Mouse (Mus musculus) cerebellum, adult 2 months (tissue): ENCODE results near the gene 1700008P02Rik. TPM values are rescaled to one million over a fixed set of nuclear protein-coding genes. Genes with fewer than 3 reads are reported as not detected.
"Not testable (repeated sequence)": the region's sequence is repeated elsewhere in the genome, so short reads cannot be mapped to it uniquely, and the experiment has no call there.

Experiments
- DNase-seq, 2 experiments: peaks; one replicate each; pipeline ENCODE4 v3.0.0; 2021
- H3K27ac ChIP-seq: fragments of 200-500 bp; 2 replicates; pipeline ENCODE4 v1.5.1; 2012; ENCODE audit warnings: low read length, control low read depth, inconsistent platforms; ENCODE audit not compliant: insufficient read depth
- H3K27me3 ChIP-seq: fragments of 200-500 bp; 2 replicates; pipeline ENCODE4 v1.6.1; 2012; ENCODE audit warnings: inconsistent platforms, mild to moderate bottlenecking, low read length, moderate library complexity; ENCODE audit not compliant: control insufficient read depth, insufficient read depth
- H3K4me1 ChIP-seq: fragments of 200-500 bp; 2 replicates; pipeline ENCODE4 v1.6.1; 2011; ENCODE audit warnings: low read length; ENCODE audit not compliant: control insufficient read depth, insufficient read depth
- H3K4me3 ChIP-seq: fragments of 200-500 bp; replicated peaks from 2 replicates; pipeline ENCODE3; 2011; ENCODE audit warnings: mild to moderate bottlenecking, low read depth, low read length, control low read depth; ENCODE audit not compliant: insufficient read depth
- CTCF ChIP-seq: fragments of 200-500 bp; IDR thresholded peaks from 2 replicates; pipeline ENCODE4 v1.5.1; 2011; ENCODE audit warnings: low read depth, mild to moderate bottlenecking, control low read depth, low read length, moderate library complexity, borderline replicate concordance; ENCODE audit not compliant: insufficient read depth
- POLR2A ChIP-seq: fragments of 200-500 bp; IDR thresholded peaks from 2 replicates; pipeline ENCODE4 v1.6.1; 2011; ENCODE audit warnings: low read length, control low read depth, borderline replicate concordance; ENCODE audit not compliant: insufficient read depth
- WGBS: fragments of 180-500 bp; shearing (Covaris S2); methylation state at CpG from one replicate; pipeline ENCODE4 v1.1.7; 2018; 5-methylcytosine and 5-hydroxymethylcytosine counted together
- polyA plus RNA-seq: library from polyadenylated mRNA; depleted of rRNA; stranded (reverse); fragments of >200 nt; gene quantifications from 2 replicates; pipeline ENCODE4 v1.2.3, GENCODE M21; 2012; rRNA removed

Gene 1700008P02Rik
- polyA plus RNA-seq, result not detected in 2 replicates

GRCm38 (mm10) chr3:6620343-6620742 is at the start of gene 1700008P02Rik:
1700008P02Rik (minus strand) TSS chr3:6620443.
- no peak for DNase-seq
- TF ChIP-seq CTCF, result no peak
- no peak for TF ChIP-seq POLR2A
- no peaks in the 10 kb centered on the region for H3K4me1 ChIP-seq
- no peak within 1 kb of the TSS for H3K4me3 ChIP-seq
- H3K27me3 ChIP-seq, result no peaks in the 10 kb centered on the region
- H3K27ac ChIP-seq, result no peak within 1 kb of the TSS
- 89% methylated on average over 7 of the region's 7 CpGs for WGBS

- 77% methylated on average over 2 of the region's 2 CpGs for WGBS
- no peak for DNase-seq
Observed at GRCm38 (mm10) chr3:6649411-6649810, 29.2 kb upstream of the 1700008P02Rik start.

DNA sequence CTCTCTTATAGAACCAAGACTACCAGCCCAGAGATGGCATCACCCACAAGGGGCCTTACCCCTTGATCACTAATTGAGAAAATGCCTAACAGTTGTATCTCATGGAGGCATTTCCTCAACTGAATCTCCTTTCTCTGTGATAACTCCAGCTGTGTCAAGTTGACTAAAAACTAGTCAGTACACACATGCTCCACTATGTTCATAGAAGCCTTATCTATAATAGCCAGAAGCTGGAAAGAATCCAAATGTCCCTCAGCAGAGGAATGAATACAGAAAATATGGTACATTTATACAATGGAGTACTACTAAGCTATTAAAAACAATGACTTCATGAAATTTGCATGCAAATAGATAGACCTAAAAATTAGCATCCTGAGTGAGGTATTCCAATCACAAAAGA is 17.9 kb upstream of the 1700008P02Rik start:
- H3K27ac ChIP-seq, H3K27me3 ChIP-seq, H3K4me3 ChIP-seq, H3K4me1 ChIP-seq, DNase-seq: not testable (repeated sequence)

More at GRCm38 (mm10) chr3:6649411-6649810, 29.2 kb upstream of the 1700008P02Rik start:
- Histone ChIP-seq H3K27me3 (no peaks in the 10 kb centered on the region), H3K4me1 (no peaks in the 10 kb centered on the region), H3K4me3 (no peak overlapping the region), H3K27ac (no peak overlapping the region)
- TF ChIP-seq CTCF (no peak), POLR2A (no peak)

DNA sequence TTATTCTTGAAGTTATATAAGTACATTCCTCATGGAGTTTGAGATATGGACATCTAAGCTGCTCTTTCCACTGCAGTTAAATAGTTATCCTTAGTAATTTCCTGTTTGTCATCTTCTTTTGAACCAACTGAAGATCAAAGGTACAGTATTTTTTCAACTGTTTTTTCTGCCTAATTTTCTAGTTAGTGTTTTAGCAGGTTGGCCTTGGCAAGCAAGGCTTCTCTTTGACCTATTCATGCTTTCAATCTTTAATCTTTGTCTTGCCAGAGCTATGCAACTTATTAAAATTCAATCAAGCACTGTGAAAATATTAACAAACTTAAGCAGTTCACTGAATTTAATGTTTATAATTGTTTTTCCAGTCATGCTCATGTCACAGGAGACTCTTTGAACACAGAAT is 14.0 kb upstream of the 1700008P02Rik start:
- DNase-seq, result no peak
- Histone ChIP-seq H3K4me3 (no peak overlapping the region), H3K27ac (no peak overlapping the region), H3K4me1 (no peaks in the 10 kb centered on the region), H3K27me3 (no peaks in the 10 kb centered on the region)
- TF ChIP-seq POLR2A (no peak), CTCF (no peak)

DNA sequence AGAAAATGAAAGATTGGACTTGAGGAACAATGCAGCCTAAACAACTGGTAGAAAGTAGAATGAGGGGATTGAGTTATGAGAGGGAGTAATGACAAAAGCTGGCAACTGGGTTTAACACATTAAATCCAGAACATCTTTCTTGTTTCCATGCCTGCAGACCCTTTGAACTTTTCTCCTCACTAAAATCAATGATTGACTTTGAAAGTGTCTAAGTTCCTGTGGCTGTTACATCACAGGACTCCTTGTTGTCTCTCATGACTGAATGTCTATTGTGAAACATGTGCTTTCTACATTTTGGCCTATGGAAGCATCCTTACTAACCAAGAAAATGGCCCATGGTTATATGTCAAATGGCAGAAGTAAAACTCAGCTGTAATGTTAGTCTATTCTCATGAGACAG is 2.4 kb downstream of the 1700008P02Rik start:
- no peaks in the 10 kb centered on the region for H3K4me1 ChIP-seq
- no peak for DNase-seq
- H3K4me3 ChIP-seq, result no peak overlapping the region
- H3K27me3 ChIP-seq, result no peaks in the 10 kb centered on the region
- H3K27ac ChIP-seq, result no peak overlapping the region
- TF ChIP-seq CTCF (no peak), POLR2A (no peak)
